ENCODE assay signal across 9 mouse cellular contexts in the genomic region with DNA sequence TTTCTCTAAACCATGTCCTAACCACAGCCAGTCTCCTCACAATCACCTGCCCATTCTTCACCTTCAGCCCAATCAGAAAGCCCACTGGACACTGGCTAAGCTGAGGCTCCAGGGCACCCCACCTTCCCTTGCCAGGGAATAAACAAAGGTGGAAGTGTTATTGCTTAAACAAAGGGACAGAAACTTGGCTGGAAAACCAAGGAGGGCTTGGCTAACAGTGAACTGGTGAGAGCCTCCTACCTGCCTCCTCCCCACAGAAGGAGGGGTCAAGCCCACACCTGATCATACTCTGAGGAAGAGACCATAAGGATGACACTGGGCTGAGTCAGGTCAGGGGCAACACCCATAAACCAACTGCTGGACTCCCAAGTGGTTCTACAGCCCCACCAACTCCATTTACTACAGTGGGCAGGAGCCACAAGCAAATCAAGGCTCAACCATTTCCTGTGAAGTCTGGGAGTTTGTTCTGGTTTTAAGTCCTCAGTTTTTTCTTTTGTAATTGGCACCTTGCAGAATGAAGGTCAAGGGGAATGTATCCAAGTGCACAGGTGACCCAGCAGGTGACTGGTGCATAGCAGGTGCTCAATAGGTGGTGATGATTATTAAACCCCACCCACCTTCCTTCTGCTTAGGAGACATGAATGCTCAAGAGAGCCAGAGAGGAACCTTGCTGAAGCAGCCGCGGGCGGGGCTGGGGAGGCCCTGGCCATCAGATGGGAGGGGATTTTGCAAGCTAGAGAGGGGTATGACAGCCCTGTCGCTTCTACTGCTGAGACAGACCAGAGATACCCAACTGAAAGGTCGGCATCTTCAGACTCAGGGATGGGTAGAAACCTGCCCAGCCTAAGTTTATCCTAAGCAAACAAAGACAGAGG. TPM values are rescaled to one million over a fixed set of nuclear protein-coding genes. Genes with fewer than 3 reads are reported as not detected.
DNase-seq lines count a peak whose midpoint lies in the region; ATAC-seq and TF ChIP-seq lines count a peak whose summit lies in the region.
"Had no signal": no experiment of that assay in that cellular context is flagged by ENCODE, and none has a peak within 500 bp of the region (broad histone marks: within the 10 kb centered on the region; RNA-seq: fewer than 3 reads in every experiment).

No protein-coding gene starts in this region.

- 14% methylated on average over 5 of the region's 5 CpGs for WGBS in liver, embryonic 16.5 days (ENCODE audit: insufficient replicate concordance)
- 20% methylated on average over 5 of the region's 5 CpGs for WGBS in thymus, adult 2 months

- peaks cover 2% of the 10 kb centered on the region for H3K4me1 ChIP-seq in liver, embryonic 16.5 days (ENCODE audit: control insufficient read depth, low read depth, low read length)
- peaks cover 15% of the 10 kb centered on the region for H3K4me1 ChIP-seq in thymus, adult 2 months (replicated peaks; ENCODE audit: control insufficient read depth, insufficient read depth, low read length)

- no peak for DNase-seq in gastrocnemius, adult 2 months
- no peak for DNase-seq in gastrocnemius, postnatal 25 days
- peak; percentile 25 to 27 for DNase-seq in spleen, postnatal 36 days (ENCODE audit: low spot score in 2 of 2)
- no peak for DNase-seq in spleen, adult 12 weeks (ENCODE audit: low spot score)
- DNase-seq in cerebellum, postnatal 36 days = no peak
- no peak for DNase-seq in cerebellum, postnatal 25 days
- no peak for DNase-seq in thymus, adult 2 months
- DNase-seq: heart, postnatal 36 days had no signal

- intact Hi-C loops in gastrocnemius, adult 2 months (cut with DNase I) = no loop called here

- no peak for ATAC-seq in liver, embryonic 16.5 days (ENCODE audit: low read depth)

- H3K9ac ChIP-seq in liver, embryonic 16.5 days (ENCODE audit: low read depth, low read length) = no peak overlapping the region

- H3K27me3 ChIP-seq in liver, embryonic 16.5 days (ENCODE audit: control insufficient read depth, insufficient read depth, low read depth, low read length) = no peaks in the 10 kb centered on the region
- H3K27me3 ChIP-seq in thymus, adult 2 months (ENCODE audit: control insufficient read depth, insufficient read depth, low read length) = no peaks in the 10 kb centered on the region

- TF ChIP-seq CTCF in gastrocnemius, adult 2 months (IDR thresholded peaks at IDR 0.05) = no peak
- no peak for TF ChIP-seq CTCF in thymus, adult 2 months (IDR thresholded peaks at IDR 0.05; ENCODE audit: borderline replicate concordance, control insufficient read depth, extremely low read depth, insufficient read depth, low read length, poor library complexity)

- TF ChIP-seq POLR2A in thymus, adult 2 months (IDR thresholded peaks at IDR 0.05; ENCODE audit: control insufficient read depth, extremely low read depth, insufficient read depth, low read length, poor library complexity) = no peak

- H3K9me3 ChIP-seq in liver, embryonic 16.5 days (replicated peaks; ENCODE audit: control insufficient read depth, low read length) = no peaks in the 10 kb centered on the region

- peak overlapping the region; percentile 55 for H3K4me3 ChIP-seq in gastrocnemius, adult 2 months
- H3K4me3 ChIP-seq in liver, embryonic 16.5 days (ENCODE audit: low read depth, low read length) = no peak overlapping the region
- no peak overlapping the region for H3K4me3 ChIP-seq in thymus, adult 2 months (ENCODE audit: control insufficient read depth, insufficient read depth, low read length)

- peak overlapping the region; percentile 97 for H3K27ac ChIP-seq in gastrocnemius, adult 2 months
- H3K27ac ChIP-seq in liver, embryonic 16.5 days (ENCODE audit: low read length) = peak overlapping the region; percentile 59
- no peak overlapping the region for H3K27ac ChIP-seq in thymus, adult 2 months (ENCODE audit: control insufficient read depth, insufficient read depth, low read length)

- peak overlapping the region; percentile 20; the same call in 1 of the 2 replicates for H3K4me2 ChIP-seq in liver, embryonic 16.5 days (ENCODE audit: low read depth, low read length)

- no peaks in the 10 kb centered on the region for H3K36me3 ChIP-seq in liver, embryonic 16.5 days (ENCODE audit: control insufficient read depth, insufficient read depth)
- H3K36me3 ChIP-seq in thymus, adult 2 months (ENCODE audit: control insufficient read depth, insufficient read depth, low read length) = no peaks in the 10 kb centered on the region

RNA-seq across cellular contexts. Expression of gene Sdc4, which starts 8.2 kb away (rescaled TPM):
- 10 to 100 TPM; 39.8 to 95.4 TPM for total RNA-seq in gastrocnemius, adult 2 months (2021)
- 10 to 100 TPM; 28.0 to 62.1 TPM for total RNA-seq in gastrocnemius, postnatal 25 days (2021)
- polyA plus RNA-seq in liver, embryonic 16.5 days (2015; fragmentation: Nextera tagmentation; extraction: Ambion mirVana) = 70.1 and 72.5 TPM in 2 replicates
- polyA plus RNA-seq in thymus, adult 2 months (2012; rRNA removed) = 18.6 TPM in 2 replicates

RNA-seq across cellular contexts. Expression of gene Sys1, which starts 21.3 kb away (rescaled TPM):
- 10 to 100 TPM; 21.7 to 24.7 TPM for total RNA-seq in gastrocnemius, adult 2 months (2021)
- 10 to 100 TPM; 17.2 to 20.2 TPM for total RNA-seq in gastrocnemius, postnatal 25 days (2021)
- 24.5 and 24.8 TPM in 2 replicates for polyA plus RNA-seq in liver, embryonic 16.5 days (2015; fragmentation: Nextera tagmentation; extraction: Ambion mirVana)
- 183 and 220 TPM in 2 replicates for polyA plus RNA-seq in thymus, adult 2 months (2012; rRNA removed)

RNA-seq across cellular contexts. Expression of gene Gm20458, which starts 25.3 kb away (rescaled TPM):
- total RNA-seq in gastrocnemius, adult 2 months (2021) = 1 to 10 TPM; 7.6 to 9.4 TPM
- total RNA-seq in gastrocnemius, postnatal 25 days (2021) = 1 to 10 TPM; 3.2 to 8.9 TPM
- 4.6 and 5.6 TPM in 2 replicates for polyA plus RNA-seq in liver, embryonic 16.5 days (2015; fragmentation: Nextera tagmentation; extraction: Ambion mirVana)
- polyA plus RNA-seq in thymus, adult 2 months (2012; rRNA removed) = 27.8 and 35.3 TPM in 2 replicates

RNA-seq across cellular contexts. Expression of gene Matn4, which starts 30.5 kb away (rescaled TPM):
- 1 to 10 TPM in 1 of 2 experiments, under 1 TPM in 1; 0.56 to 1.7 TPM for total RNA-seq in gastrocnemius, adult 2 months (2021)
- 1 to 10 TPM; 1.0 to 2.3 TPM for total RNA-seq in gastrocnemius, postnatal 25 days (2021)
- polyA plus RNA-seq in liver, embryonic 16.5 days (2015; fragmentation: Nextera tagmentation; extraction: Ambion mirVana) = 0.09 and 0.12 TPM in 2 replicates
- 0.82 and 0.93 TPM in 2 replicates for polyA plus RNA-seq in thymus, adult 2 months (2012; rRNA removed)

RNA-seq across cellular contexts. Expression of gene Rbpjl, which starts 32.5 kb away (rescaled TPM):
- not detected for total RNA-seq in gastrocnemius, adult 2 months (2021)
- not detected for total RNA-seq in gastrocnemius, postnatal 25 days (2021)
- polyA plus RNA-seq in liver, embryonic 16.5 days (2015; fragmentation: Nextera tagmentation; extraction: Ambion mirVana) = 0.14 and 0.89 TPM in 2 replicates
- polyA plus RNA-seq in thymus, adult 2 months (2012; rRNA removed) = 0.24 TPM in 1 of 2 replicates, not detected in the other
- total RNA-seq: heart, postnatal 36 days had no signal

Comparison
In these comparisons a context has a peak if more than half of its experiments do, and no peak if none do; other contexts are left out.
1. DNase-seq: peak in spleen, postnatal 36 days (2 of 2); none in gastrocnemius, adult 2 months (single experiment), gastrocnemius, postnatal 25 days (single experiment), spleen, adult 12 weeks (single experiment), cerebellum, postnatal 36 days (0 of 2), cerebellum, postnatal 25 days (0 of 2) and thymus, adult 2 months (single experiment).